Mouse (Mus musculus) inflammation-experienced regulatory T-cells, adult 6 months (primary cell): ENCODE measurements around the gene Zscan22. TPM values are rescaled to one million over a fixed set of nuclear protein-coding genes. Genes with fewer than 3 reads are reported as not detected.
A peak's percentile ranks its signal among the peaks of the same experiment; 100 is the strongest.

Experiments
- ATAC-seq: one replicate; pipeline ENCODE4 v1.8.0; 2017
- polyA plus RNA-seq, 3 experiments: library from polyadenylated mRNA; unstranded; fragments of 100-300 nt; shearing (Covaris generic); gene quantifications; one replicate each; pipeline ENCODE4 v1.2.1; 2017

The Zscan22 gene
- polyA plus RNA-seq, 3 experiments from 2014 or later: 10.5 to 11.0 (median 10.6) TPM

DNA sequence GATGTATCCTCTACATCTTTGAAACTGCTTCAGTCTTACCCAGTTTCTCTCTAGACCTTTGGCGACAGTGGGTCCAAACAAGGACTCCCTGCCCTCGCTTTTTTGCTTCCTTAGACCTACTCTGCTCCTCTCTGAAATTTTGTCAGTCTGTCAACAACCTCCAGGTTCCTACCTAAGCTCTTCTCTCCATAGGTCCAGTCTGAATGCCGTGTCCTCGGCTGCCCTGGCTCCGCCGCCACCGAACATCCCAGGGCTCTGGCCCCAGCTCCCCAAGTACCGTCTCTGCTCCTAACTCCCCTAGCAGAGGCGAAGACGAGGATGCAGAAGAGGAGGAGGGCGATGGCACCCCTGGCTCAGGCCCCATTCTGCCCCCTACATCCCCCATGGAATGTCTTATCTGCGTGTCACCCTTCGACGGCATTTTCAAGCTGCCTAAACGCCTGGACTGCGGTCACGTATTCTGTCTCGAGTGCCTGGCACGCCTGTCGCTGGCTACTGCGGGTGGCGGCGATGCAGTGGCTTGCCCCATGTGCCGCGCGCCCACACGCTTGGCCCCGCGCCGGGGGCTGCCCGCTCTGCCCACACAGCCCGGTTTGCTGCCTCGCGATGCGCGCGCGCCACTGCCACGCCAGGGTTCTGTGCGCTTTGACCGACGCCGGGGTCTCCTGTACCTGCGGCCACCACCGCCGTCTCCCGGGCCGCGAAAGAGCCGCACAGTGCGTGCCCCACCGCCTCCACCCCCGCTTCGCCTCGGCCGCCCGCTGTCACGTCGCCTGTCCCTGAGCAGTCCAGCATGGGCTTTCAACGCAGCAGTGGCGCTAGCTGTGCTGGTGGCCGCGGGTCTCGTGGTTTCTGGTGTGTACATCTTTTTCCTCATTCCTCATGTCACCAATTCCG, 30.3 kb downstream of the Zscan22 start:
- ATAC-seq: no peak

DNA sequence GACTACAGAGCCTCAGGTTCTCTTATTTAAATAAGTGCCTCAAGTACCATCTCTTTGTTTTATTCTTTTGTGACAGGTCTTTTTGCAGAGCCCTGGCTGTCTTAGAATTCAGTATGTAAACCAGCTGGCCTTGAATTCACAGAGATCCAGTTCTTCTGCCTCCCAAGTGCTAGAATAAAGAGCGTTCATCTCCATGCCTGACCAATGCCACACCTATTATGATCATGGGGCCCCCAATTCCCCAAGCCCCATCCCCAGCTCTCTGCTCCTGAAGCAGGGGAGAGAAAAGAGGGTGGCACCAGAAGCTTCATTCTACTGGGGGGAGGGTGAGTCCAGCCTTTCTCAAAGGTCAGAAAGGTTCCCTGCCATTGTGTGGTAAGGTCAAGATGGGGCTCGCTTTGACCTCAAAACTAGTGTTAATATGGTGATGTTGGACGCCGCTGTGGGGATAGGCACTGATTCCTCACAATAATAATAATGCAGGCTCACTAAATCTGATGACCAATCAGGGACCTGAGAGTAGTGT, 36.1 kb downstream of the Zscan22 start:
- ATAC-seq: no peak

DNA sequence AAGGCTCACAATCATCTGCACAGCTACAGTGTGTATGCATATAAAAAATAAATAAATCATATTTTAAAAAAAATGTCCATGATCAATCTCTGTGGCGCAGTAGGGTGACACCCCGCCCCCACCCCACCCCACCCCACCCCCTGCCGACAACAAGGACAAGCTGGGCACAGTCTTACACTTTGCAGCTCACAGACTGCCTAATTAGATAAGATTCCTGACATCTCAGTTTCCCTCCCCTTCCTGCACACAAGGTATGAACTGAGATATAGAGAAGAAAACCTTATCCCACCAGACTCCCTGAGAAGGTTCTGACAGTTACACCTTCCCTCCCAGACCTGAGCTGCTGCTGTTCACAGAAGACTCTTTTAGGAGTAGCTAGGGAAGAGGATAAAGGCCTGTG, 37.2 kb downstream of the Zscan22 start:
- ATAC-seq: no peak

DNA sequence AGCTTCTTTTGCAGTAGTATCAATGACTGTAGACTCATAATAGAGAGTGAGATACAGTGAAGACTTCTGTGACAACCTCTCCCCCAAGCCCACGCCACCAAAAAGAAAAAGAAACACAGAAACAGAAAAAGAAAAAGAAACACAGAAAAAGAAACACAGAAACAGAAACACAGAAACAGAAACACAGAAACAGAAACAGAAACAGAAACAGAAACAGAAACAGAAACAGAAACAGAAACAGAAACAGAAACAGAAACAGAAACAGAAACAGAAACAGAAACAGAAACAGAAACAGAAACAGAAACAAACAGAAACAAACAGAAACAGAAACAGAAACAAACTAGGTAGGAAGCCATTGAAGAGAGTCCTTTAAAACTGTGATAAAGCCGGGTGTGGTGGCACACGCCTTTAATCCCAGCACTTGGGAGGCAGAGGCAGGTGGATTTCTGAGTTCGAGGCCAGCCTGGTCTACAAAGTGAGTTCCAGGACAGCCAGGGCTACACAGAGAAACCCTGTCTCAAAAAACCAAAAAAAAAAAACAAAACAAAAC, 39.7 kb downstream of the Zscan22 start:
- ATAC-seq: peak; percentile 56

DNA sequence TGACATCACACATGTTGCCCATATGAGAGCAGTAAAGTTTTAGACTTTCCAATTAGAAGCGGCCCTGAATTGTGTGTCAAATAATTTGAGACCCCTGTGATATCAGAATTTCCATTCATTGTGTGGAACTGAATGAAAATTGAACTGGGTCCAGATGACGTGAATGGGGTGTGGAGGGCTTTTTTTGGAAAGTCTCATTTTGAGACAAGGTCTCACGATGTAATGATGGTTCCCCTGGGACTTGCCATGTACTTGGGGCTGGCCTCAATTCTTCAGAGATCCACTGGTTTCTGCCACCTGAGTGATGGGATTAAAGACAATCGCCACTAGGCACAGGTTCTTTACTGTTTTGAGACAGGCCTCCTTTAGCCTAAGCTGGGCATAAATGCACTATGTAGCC, 43.0 kb downstream of the Zscan22 start:
- no peak for ATAC-seq

DNA sequence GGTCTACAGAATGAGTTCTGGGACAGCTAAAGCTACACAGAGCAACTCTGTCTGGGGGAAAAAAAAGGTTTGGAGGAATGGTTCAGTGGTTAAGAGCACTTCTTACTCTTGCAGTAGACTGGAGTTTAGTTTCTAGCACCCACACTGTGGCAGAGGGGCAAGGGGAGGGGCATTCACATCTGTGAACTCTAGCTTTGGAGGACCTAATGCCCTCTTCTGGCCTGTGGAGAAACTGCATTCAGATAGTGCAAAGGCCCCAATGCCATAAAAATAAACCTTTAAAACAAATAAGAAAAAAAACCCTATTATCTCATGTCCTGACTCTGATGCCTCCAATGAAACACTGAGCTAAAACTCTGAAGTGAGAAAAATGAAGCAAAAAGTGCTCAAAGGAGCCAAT, 45.9 kb downstream of the Zscan22 start:
- peak; percentile 72 for ATAC-seq

DNA sequence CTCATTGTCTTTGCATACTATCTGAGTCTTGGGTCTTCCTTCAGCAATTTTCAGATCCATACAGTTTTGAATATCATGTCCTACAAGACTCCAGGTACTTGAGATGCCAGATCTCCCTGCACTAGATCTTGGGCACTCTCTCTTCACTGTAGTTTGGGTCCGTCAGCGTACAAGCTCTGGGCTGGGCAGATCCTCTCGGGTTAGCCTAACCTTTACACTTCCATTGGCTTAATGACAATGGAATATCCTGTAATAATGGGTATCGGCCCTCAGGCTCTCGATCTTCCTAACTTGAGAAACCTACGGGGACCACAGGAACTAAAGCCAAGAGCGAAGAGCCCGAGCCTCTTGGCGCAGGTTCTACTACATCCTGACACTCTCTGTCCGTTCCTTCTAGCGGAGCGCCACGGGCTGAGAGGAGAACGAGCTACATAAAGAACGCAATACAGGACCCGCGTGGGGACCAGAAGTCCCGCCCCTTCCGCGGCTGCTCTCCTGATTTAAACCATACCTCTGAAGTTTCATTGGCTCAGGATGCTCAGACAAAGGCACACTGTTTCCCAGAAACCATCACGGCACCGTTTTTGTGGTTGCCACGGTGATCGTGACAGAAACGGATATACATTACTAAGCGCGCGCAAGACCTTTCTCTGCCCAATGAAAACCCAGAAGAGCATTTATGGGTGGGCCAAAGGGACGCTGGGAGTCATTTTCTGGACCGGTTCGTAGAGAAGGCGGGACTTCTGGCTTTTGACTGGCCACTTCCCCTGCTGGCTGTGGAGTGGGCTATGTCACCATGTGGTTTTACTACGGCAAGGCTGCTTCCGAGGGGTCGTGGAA, 51.6 kb downstream of the Zscan22 start:
- peak; percentile 98 for ATAC-seq

DNA sequence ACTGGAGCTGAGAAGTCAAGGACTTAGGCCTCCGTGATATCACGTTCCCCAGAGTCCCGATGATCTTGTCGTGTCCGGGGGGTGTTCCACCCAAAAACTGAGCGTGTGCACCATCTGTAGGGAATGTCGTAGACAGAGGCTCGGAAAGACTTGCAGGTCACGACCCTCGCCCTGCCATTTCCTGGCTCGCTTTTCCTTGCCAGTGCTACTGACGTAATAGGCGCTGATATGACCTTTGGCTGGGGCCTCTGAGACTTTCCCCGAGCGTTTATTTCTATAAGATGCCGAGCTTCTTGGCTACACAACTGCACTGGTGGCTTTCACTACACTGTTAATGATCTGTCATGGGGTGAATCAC, 52.2 kb downstream of the Zscan22 start:
- peak; percentile 23 for ATAC-seq

DNA sequence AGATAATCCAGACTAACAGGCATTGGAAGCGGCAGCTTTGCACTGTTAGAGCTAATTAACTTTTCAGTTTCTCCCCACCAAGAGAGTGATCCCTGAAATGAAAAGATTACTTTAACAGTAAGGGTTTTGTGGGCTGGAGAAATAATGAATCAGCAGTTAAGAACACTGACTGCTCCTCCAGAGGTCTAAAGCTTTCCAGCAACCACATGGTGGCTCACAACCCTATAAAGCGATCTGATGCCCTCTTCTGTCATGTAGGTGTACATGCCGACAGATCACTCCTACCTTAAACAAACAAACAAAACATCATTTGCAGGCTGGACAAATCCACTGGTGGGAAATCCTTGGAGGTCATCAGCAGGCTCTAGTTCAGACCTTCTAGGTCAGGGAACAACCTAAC, 57.3 kb downstream of the Zscan22 start:
- ATAC-seq: no peak

DNA sequence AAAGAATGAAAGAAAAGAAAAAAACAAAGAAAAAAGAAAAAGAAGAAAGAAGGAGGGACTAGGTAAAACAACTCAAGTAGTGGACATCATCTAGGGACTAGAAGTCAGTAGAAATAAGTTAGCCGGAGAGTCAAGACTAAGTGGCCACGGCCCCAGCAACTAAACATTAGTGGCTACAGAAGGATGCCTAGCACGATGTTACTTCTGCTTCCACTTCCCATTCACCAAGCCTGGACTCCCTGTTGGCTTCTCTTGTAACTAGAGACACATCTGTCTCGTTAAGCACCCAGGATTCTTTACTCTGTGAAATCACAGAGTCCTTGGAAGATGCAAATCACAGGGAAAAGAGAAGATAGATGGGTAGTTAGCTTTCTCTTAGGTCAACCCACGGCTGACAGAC, 59.9 kb downstream of the Zscan22 start:
- ATAC-seq: no peak

Other genes with a start within 250 kb of the Zscan22 start
- gene Vmn2r55, start 212.8 kb upstream of the Zscan22 start, polyA plus RNA-seq: not detected
- under 1 TPM in 1 of 3 experiments, not detected in 2; 0.12 TPM for gene Vmn2r56, start 162.8 kb upstream of the Zscan22 start, polyA plus RNA-seq
- gene Zscan18, start 94.2 kb upstream of the Zscan22 start, polyA plus RNA-seq: 1 to 10 TPM in 2 of 3 experiments, under 1 TPM in 1; 0.63 to 1.3 (median 1.1) TPM
- gene Zfp329, start 79.0 kb upstream of the Zscan22 start, polyA plus RNA-seq: 10 to 100 TPM; 13.5 to 25.4 (median 19.3) TPM
- gene Zfp110, start 63.1 kb upstream of the Zscan22 start, polyA plus RNA-seq: 10 to 100 TPM; 62.9 to 99.3 (median 85.2) TPM
- gene Zfp128, start 16.6 kb upstream of the Zscan22 start, polyA plus RNA-seq: 1 to 10 TPM; 1.1 to 1.6 (median 1.6) TPM
- gene Rps5, start 24.5 kb downstream of the Zscan22 start, polyA plus RNA-seq: 1,000 to 10,000 TPM; 1,828 to 3,143 (median 2,832) TPM
- gene Rnf225, start 29.6 kb downstream of the Zscan22 start, polyA plus RNA-seq: under 1 TPM in 2 of 3 experiments, not detected in 1; 0.11 to 0.28 TPM
- 1 to 10 TPM; 1.8 to 3.6 (median 2.6) TPM for gene Zfp324, start 68.0 kb downstream of the Zscan22 start, polyA plus RNA-seq
- gene Zfp446, start 80.0 kb downstream of the Zscan22 start, polyA plus RNA-seq: 1 to 10 TPM; 2.7 to 5.9 (median 4.1) TPM
- gene Slc27a5, start 100.4 kb downstream of the Zscan22 start, polyA plus RNA-seq: 1 to 10 TPM in 1 of 3 experiments, under 1 TPM in 2; 0.41 to 1.2 (median 0.64) TPM
- 10 to 100 TPM; 42.1 to 76.8 (median 57.0) TPM for gene Trim28, start 101.3 kb downstream of the Zscan22 start, polyA plus RNA-seq
- gene Zbtb45, start 112.2 kb downstream of the Zscan22 start, polyA plus RNA-seq: 1 to 10 TPM; 5.4 to 8.0 (median 6.5) TPM
- gene Chmp2a, start 137.0 kb downstream of the Zscan22 start, polyA plus RNA-seq: 100 to 1,000 TPM; 296 to 343 (median 309) TPM
- 10 to 100 TPM; 14.9 to 21.8 (median 16.4) TPM for gene Ube2m, start 140.5 kb downstream of the Zscan22 start, polyA plus RNA-seq
- under 1 TPM; 0.18 to 0.35 (median 0.20) TPM for gene Mzf1, start 156.9 kb downstream of the Zscan22 start, polyA plus RNA-seq
- gene Vmn1r85, start 197.4 kb downstream of the Zscan22 start, polyA plus RNA-seq: not detected
- gene Vmn1r86, start 222.1 kb downstream of the Zscan22 start, polyA plus RNA-seq: under 1 TPM in 1 of 3 experiments, not detected in 2; 0.05 TPM
- under 1 TPM in 1 of 3 experiments, not detected in 2; 0.15 TPM for gene Vmn1r87, start 242.3 kb downstream of the Zscan22 start, polyA plus RNA-seq